Mouse (Mus musculus): ENCODE data around the gene Rps16. TPM values are rescaled to one million over a fixed set of nuclear protein-coding genes. Genes with fewer than 3 reads are reported as not detected.
A peak's percentile ranks its signal among the peaks of the same experiment; 100 is the strongest.

Gene Rps16
- total and polyA plus RNA-seq, 2 experiments from 2014 or later, result 205 to 595 TPM

- Histone ChIP-seq H3K4me3 (ENCODE audit: low read depth, low read length) (no peak overlapping the region), H3K4me1 (ENCODE audit: insufficient read depth) (peaks cover 15% of the 10 kb centered on the region), H3K9ac (no peak overlapping the region), H3K4me2 (ENCODE audit: low read depth) (no peak overlapping the region), H3K9me3 (ENCODE audit: low read length) (no peaks in the 10 kb centered on the region), H3K36me3 (ENCODE audit: insufficient read depth) (peaks cover 3% of the 10 kb centered on the region; the same call in 1 of the 2 replicates), H3K27ac (ENCODE audit: low read depth, low read length) (no peak overlapping the region), H3K27me3 (ENCODE audit: insufficient read depth, low read length) (no peaks in the 10 kb centered on the region)
- TF ChIP-seq CTCF (IDR thresholded peaks at IDR 0.05; ENCODE audit: low read depth), result no peak
- ATAC-seq, result no peak
- 79% methylated on average over 3 of the region's 3 CpGs for WGBS
- DNase-seq, result no peak
Observed at GRCm38 (mm10) chr7:28347746-28348145, 2.7 kb upstream of the Rps16 start.

GRCm38 (mm10) chr7:28348601-28349000 lies 1.9 kb upstream of the Rps16 start:
- WGBS, result 81% methylated on average over 7 of the region's 7 CpGs
- Histone ChIP-seq H3K4me2 (ENCODE audit: low read depth) (no peak overlapping the region), H3K9me3 (ENCODE audit: low read length) (no peaks in the 10 kb centered on the region), H3K27me3 (ENCODE audit: insufficient read depth, low read length) (no peaks in the 10 kb centered on the region), H3K4me1 (ENCODE audit: insufficient read depth) (peaks cover 15% of the 10 kb centered on the region), H3K27ac (ENCODE audit: low read depth, low read length) (no peak overlapping the region), H3K36me3 (ENCODE audit: insufficient read depth) (peaks cover 11% of the 10 kb centered on the region), H3K9ac (no peak overlapping the region), H3K4me3 (ENCODE audit: low read depth, low read length) (no peak overlapping the region)
- TF ChIP-seq CTCF (IDR thresholded peaks at IDR 0.05; ENCODE audit: low read depth), result peak; percentile 41; the same call in 1 of the 2 replicates
- ATAC-seq (no peak), DNase-seq (no peak)

- Histone ChIP-seq H3K4me3 (ENCODE audit: low read depth, low read length) (peak overlapping the region; percentile 78), H3K4me2 (ENCODE audit: low read depth) (peak overlapping the region; percentile 84), H3K27ac (ENCODE audit: low read depth, low read length) (no peak overlapping the region), H3K9ac (peak overlapping the region; percentile 99), H3K36me3 (ENCODE audit: insufficient read depth) (peaks cover 27% of the 10 kb centered on the region), H3K4me1 (ENCODE audit: insufficient read depth) (peaks cover 15% of the 10 kb centered on the region), H3K27me3 (ENCODE audit: insufficient read depth, low read length) (no peaks in the 10 kb centered on the region), H3K9me3 (ENCODE audit: low read length) (no peaks in the 10 kb centered on the region)
- ATAC-seq, result no peak
- no peak for DNase-seq
- no peak for TF ChIP-seq CTCF (IDR thresholded peaks at IDR 0.05; ENCODE audit: low read depth)
- WGBS, result 47% methylated on average over 4 of the region's 4 CpGs
Observed at GRCm38 (mm10) chr7:28351676-28352191, 1.3 kb downstream of the Rps16 start.

- Histone ChIP-seq H3K36me3 (ENCODE audit: insufficient read depth) (peaks cover 27% of the 10 kb centered on the region), H3K4me1 (ENCODE audit: insufficient read depth) (peaks cover 15% of the 10 kb centered on the region), H3K9me3 (ENCODE audit: low read length) (no peaks in the 10 kb centered on the region), H3K27ac (ENCODE audit: low read depth, low read length) (no peak overlapping the region), H3K27me3 (ENCODE audit: insufficient read depth, low read length) (no peaks in the 10 kb centered on the region), H3K4me3 (ENCODE audit: low read depth, low read length) (no peak overlapping the region), H3K4me2 (ENCODE audit: low read depth) (no peak overlapping the region), H3K9ac (no peak overlapping the region)
- TF ChIP-seq CTCF (IDR thresholded peaks at IDR 0.05; ENCODE audit: low read depth), result 0 out of 2 replicates have a peak, but pooled peaks have one; percentile 12
- ATAC-seq (no peak), DNase-seq (no peak)
- 92% methylated on average over 2 of the region's 2 CpGs for WGBS
Observed at GRCm38 (mm10) chr7:28353267-28353666, 2.8 kb downstream of the Rps16 start.

GRCm38 (mm10) chr7:28354113-28354581 lies 3.7 kb downstream of the Rps16 start:
- H3K9ac ChIP-seq, result no peak overlapping the region
- peaks cover 30% of the 10 kb centered on the region for H3K36me3 ChIP-seq (ENCODE audit: insufficient read depth)
- no peaks in the 10 kb centered on the region for H3K9me3 ChIP-seq (ENCODE audit: low read length)
- no peak overlapping the region for H3K27ac ChIP-seq (ENCODE audit: low read depth, low read length)
- no peak overlapping the region for H3K4me3 ChIP-seq (ENCODE audit: low read depth, low read length)
- 92% methylated on average over 3 of the region's 3 CpGs for WGBS
- no peak for TF ChIP-seq CTCF (IDR thresholded peaks at IDR 0.05; ENCODE audit: low read depth)
- peaks cover 15% of the 10 kb centered on the region for H3K4me1 ChIP-seq (ENCODE audit: insufficient read depth)
- DNase-seq (no peak), ATAC-seq (no peak)
- no peak overlapping the region for H3K4me2 ChIP-seq (ENCODE audit: low read depth)
- H3K27me3 ChIP-seq (ENCODE audit: insufficient read depth, low read length), result no peaks in the 10 kb centered on the region

GRCm38 (mm10) chr7:28354596-28354995 lies 4.1 kb downstream of the Rps16 start:
- Histone ChIP-seq H3K4me2 (ENCODE audit: low read depth) (no peak overlapping the region), H3K36me3 (ENCODE audit: insufficient read depth) (peaks cover 35% of the 10 kb centered on the region), H3K27ac (ENCODE audit: low read depth, low read length) (no peak overlapping the region), H3K9ac (no peak overlapping the region), H3K4me3 (ENCODE audit: low read depth, low read length) (no peak overlapping the region), H3K9me3 (ENCODE audit: low read length) (no peaks in the 10 kb centered on the region), H3K27me3 (ENCODE audit: insufficient read depth, low read length) (no peaks in the 10 kb centered on the region), H3K4me1 (ENCODE audit: insufficient read depth) (peaks cover 13% of the 10 kb centered on the region)
- DNase-seq (no peak), ATAC-seq (no peak)
- WGBS, result 91% methylated on average over 3 of the region's 3 CpGs
- TF ChIP-seq CTCF (IDR thresholded peaks at IDR 0.05; ENCODE audit: low read depth), result no peak

- WGBS, result 91% methylated on average over 3 of the region's 3 CpGs
- H3K4me2 ChIP-seq (ENCODE audit: low read depth), result no peak overlapping the region
- ATAC-seq, result no peak
- H3K27ac ChIP-seq (ENCODE audit: low read depth, low read length), result no peak overlapping the region
- H3K36me3 ChIP-seq (ENCODE audit: insufficient read depth), result peaks cover 41% of the 10 kb centered on the region
- H3K27me3 ChIP-seq (ENCODE audit: insufficient read depth, low read length), result no peaks in the 10 kb centered on the region
- H3K9ac ChIP-seq, result no peak overlapping the region
- H3K4me3 ChIP-seq (ENCODE audit: low read depth, low read length), result no peak overlapping the region
- no peak for DNase-seq
- peaks cover 8% of the 10 kb centered on the region; the same call in 1 of the 2 replicates for H3K4me1 ChIP-seq (ENCODE audit: insufficient read depth)
- H3K9me3 ChIP-seq (ENCODE audit: low read length), result no peaks in the 10 kb centered on the region
- no peak for TF ChIP-seq CTCF (IDR thresholded peaks at IDR 0.05; ENCODE audit: low read depth)
Observed at GRCm38 (mm10) chr7:28355221-28355620, 4.8 kb downstream of the Rps16 start.
